Mouse (Mus musculus): Measurements from ENCODE around the gene Cav2. TPM values are rescaled to one million over a fixed set of nuclear protein-coding genes. Genes with fewer than 3 reads are reported as not detected.

Gene Cav2
- polyA plus RNA-seq, 1 experiment from 2014 or later: 26.4 TPM

- whole genome bisulfite sequencing: under 1% methylated on average over 19 of the region's 19 CpGs
- no peaks in the 10 kb centered on the region for H3K36me3 ChIP-seq (ENCODE audit: control insufficient read depth, insufficient read depth)
- ATAC-seq: peak; percentile 34; the same call in 1 of the 2 replicates
- peaks cover 13% of the 10 kb centered on the region; the same call in 1 of the 2 replicates for H3K27me3 ChIP-seq (replicated peaks; ENCODE audit: control insufficient read depth, insufficient read depth, low read length)
- H3K27ac ChIP-seq (ENCODE audit: low read depth, low read length): peak overlapping the region; percentile 42
- no peak for TF ChIP-seq CTCF (IDR thresholded peaks at IDR 0.05; ENCODE audit: low read depth)
- H3K4me2 ChIP-seq (replicated peaks; ENCODE audit: low read depth): peak overlapping the region; percentile 77
- peak overlapping the region; percentile 43; the same call in 1 of the 2 replicates for H3K9ac ChIP-seq (ENCODE audit: low read depth, low read length)
- peaks cover 6% of the 10 kb centered on the region; the same call in 1 of the 2 replicates for H3K4me1 ChIP-seq (replicated peaks; ENCODE audit: control insufficient read depth, insufficient read depth, low read length)
- H3K9me3 ChIP-seq (ENCODE audit: control insufficient read depth): no peaks in the 10 kb centered on the region
- peak overlapping the region; percentile 51 for H3K4me3 ChIP-seq (ENCODE audit: low read depth, low read length)
These were observed 25.8 kb downstream of the Cav2 start for GRCm38 (mm10) chr6:17306602-17307325.

- Histone ChIP-seq H3K9ac (ENCODE audit: low read depth, low read length) (peak overlapping the region; percentile 4), H3K27ac (ENCODE audit: low read depth, low read length) (no peak overlapping the region), H3K4me3 (ENCODE audit: low read depth, low read length) (peak overlapping the region; percentile 51), H3K4me1 (replicated peaks; ENCODE audit: control insufficient read depth, insufficient read depth, low read length) (peaks cover 6% of the 10 kb centered on the region; the same call in 1 of the 2 replicates), H3K27me3 (replicated peaks; ENCODE audit: control insufficient read depth, insufficient read depth, low read length) (peaks cover 13% of the 10 kb centered on the region; the same call in 1 of the 2 replicates), H3K4me2 (replicated peaks; ENCODE audit: low read depth) (peak overlapping the region; percentile 77), H3K36me3 (ENCODE audit: control insufficient read depth, insufficient read depth) (no peaks in the 10 kb centered on the region), H3K9me3 (ENCODE audit: control insufficient read depth) (no peaks in the 10 kb centered on the region)
- 4% methylated on average over 31 of the region's 31 CpGs for WGBS
- peak; percentile 85 for TF ChIP-seq CTCF (IDR thresholded peaks at IDR 0.05; ENCODE audit: low read depth)
- peak; percentile 84; the same call in 1 of the 2 replicates for ATAC-seq
These were observed 26.6 kb downstream of the Cav2 start for GRCm38 (mm10) chr6:17307461-17308115.

GRCm38 (mm10) chr6:17308661-17309060, 27.7 kb downstream of the Cav2 start:
- WGBS: 44% methylated on average over 2 of the region's 2 CpGs
- peaks cover 13% of the 10 kb centered on the region; the same call in 1 of the 2 replicates for H3K27me3 ChIP-seq (replicated peaks; ENCODE audit: control insufficient read depth, insufficient read depth, low read length)
- H3K9me3 ChIP-seq (ENCODE audit: control insufficient read depth): no peaks in the 10 kb centered on the region
- no peak overlapping the region for H3K9ac ChIP-seq (ENCODE audit: low read depth, low read length)
- H3K27ac ChIP-seq (ENCODE audit: low read depth, low read length): no peak overlapping the region
- TF ChIP-seq CTCF (IDR thresholded peaks at IDR 0.05; ENCODE audit: low read depth): no peak
- ATAC-seq: no peak
- H3K4me3 ChIP-seq (ENCODE audit: low read depth, low read length): peak overlapping the region; percentile 51
- no peaks in the 10 kb centered on the region for H3K36me3 ChIP-seq (ENCODE audit: control insufficient read depth, insufficient read depth)
- peak overlapping the region; percentile 77 for H3K4me2 ChIP-seq (replicated peaks; ENCODE audit: low read depth)
- peaks cover 6% of the 10 kb centered on the region; the same call in 1 of the 2 replicates for H3K4me1 ChIP-seq (replicated peaks; ENCODE audit: control insufficient read depth, insufficient read depth, low read length)

GRCm38 (mm10) chr6:17309260-17309659, 28.3 kb downstream of the Cav2 start:
- no peaks in the 10 kb centered on the region for H3K36me3 ChIP-seq (ENCODE audit: control insufficient read depth, insufficient read depth)
- 82% methylated on average over 2 of the region's 2 CpGs for WGBS
- peak overlapping the region; percentile 77 for H3K4me2 ChIP-seq (replicated peaks; ENCODE audit: low read depth)
- TF ChIP-seq CTCF (IDR thresholded peaks at IDR 0.05; ENCODE audit: low read depth): no peak
- no peak for ATAC-seq
- H3K27me3 ChIP-seq (replicated peaks; ENCODE audit: control insufficient read depth, insufficient read depth, low read length): peaks cover 13% of the 10 kb centered on the region; the same call in 1 of the 2 replicates
- no peak overlapping the region for H3K9ac ChIP-seq (ENCODE audit: low read depth, low read length)
- H3K4me1 ChIP-seq (replicated peaks; ENCODE audit: control insufficient read depth, insufficient read depth, low read length): peaks cover 6% of the 10 kb centered on the region; the same call in 1 of the 2 replicates
- H3K27ac ChIP-seq (ENCODE audit: low read depth, low read length): no peak overlapping the region
- peak overlapping the region; percentile 51 for H3K4me3 ChIP-seq (ENCODE audit: low read depth, low read length)
- no peaks in the 10 kb centered on the region for H3K9me3 ChIP-seq (ENCODE audit: control insufficient read depth)

- H3K9me3 ChIP-seq (ENCODE audit: control insufficient read depth): no peaks in the 10 kb centered on the region
These were observed 33.3 kb downstream of the Cav2 start for GRCm38 (mm10) chr6:17314241-17314640.

More at GRCm38 (mm10) chr6:17314241-17314640, 33.3 kb downstream of the Cav2 start:
- no peak for TF ChIP-seq CTCF (IDR thresholded peaks at IDR 0.05; ENCODE audit: low read depth)
- no peak overlapping the region for H3K4me3 ChIP-seq (ENCODE audit: low read depth, low read length)
- no peak for ATAC-seq
- H3K27me3 ChIP-seq (replicated peaks; ENCODE audit: control insufficient read depth, insufficient read depth, low read length): no peaks in the 10 kb centered on the region
- H3K4me1 ChIP-seq (replicated peaks; ENCODE audit: control insufficient read depth, insufficient read depth, low read length): 0 out of 2 replicates have a peak, but pooled peaks cover 5% of the 10 kb centered on the region
- H3K9ac ChIP-seq (ENCODE audit: low read depth, low read length): no peak overlapping the region
- H3K27ac ChIP-seq (ENCODE audit: low read depth, low read length): no peak overlapping the region
- H3K4me2 ChIP-seq (replicated peaks; ENCODE audit: low read depth): no peak overlapping the region
- no peaks in the 10 kb centered on the region for H3K36me3 ChIP-seq (ENCODE audit: control insufficient read depth, insufficient read depth)
- 80% methylated on average over 2 of the region's 2 CpGs for WGBS

All from intestine, postnatal 0 days (tissue).